Mouse (Mus musculus): ENCODE measurements around the gene Adam12. TPM values are rescaled to one million over a fixed set of nuclear protein-coding genes. Genes with fewer than 3 reads are reported as not detected.

Adam12 gene
- polyA plus RNA-seq, 1 experiment from 2014 or later: 1.2 TPM

GRCm38 (mm10) chr7:134031787-134032186 lies 200.2 kb downstream of the Adam12 start:
- ATAC-seq (ENCODE audit: insufficient read depth): no peak; the same call in 1 of the 2 replicates
- Histone ChIP-seq H3K4me1 (replicated peaks) (peaks cover 6% of the 10 kb centered on the region; the same call in 1 of the 2 replicates), H3K9ac (no peak overlapping the region), H3K27ac (replicated peaks) (no peak overlapping the region), H3K4me2 (no peak overlapping the region), H3K4me3 (replicated peaks) (no peak overlapping the region), H3K9me3 (replicated peaks) (no peaks in the 10 kb centered on the region), H3K36me3 (replicated peaks) (no peaks in the 10 kb centered on the region), H3K27me3 (no peaks in the 10 kb centered on the region)
- 58% methylated on average over 6 of the region's 6 CpGs for WGBS (ENCODE audit: insufficient replicate concordance)

- Histone ChIP-seq H3K9ac (no peak overlapping the region), H3K4me1 (replicated peaks) (peaks cover 6% of the 10 kb centered on the region; the same call in 1 of the 2 replicates), H3K4me2 (no peak overlapping the region), H3K4me3 (replicated peaks) (no peak overlapping the region), H3K27me3 (no peaks in the 10 kb centered on the region), H3K27ac (replicated peaks) (no peak overlapping the region), H3K9me3 (replicated peaks) (no peaks in the 10 kb centered on the region), H3K36me3 (replicated peaks) (no peaks in the 10 kb centered on the region)
- 52% methylated on average over 2 of the region's 2 CpGs for WGBS (ENCODE audit: insufficient replicate concordance)
- no peak for ATAC-seq (ENCODE audit: insufficient read depth)
Measured at GRCm38 (mm10) chr7:134031256-134031655, 200.7 kb downstream of the Adam12 start.

GRCm38 (mm10) chr7:134028281-134028830 lies 203.6 kb downstream of the Adam12 start:
- ATAC-seq (ENCODE audit: insufficient read depth): no peak
- H3K4me1 ChIP-seq (replicated peaks): peaks cover 6% of the 10 kb centered on the region; the same call in 1 of the 2 replicates
- no peaks in the 10 kb centered on the region for H3K36me3 ChIP-seq (replicated peaks)
- no peak overlapping the region for H3K9ac ChIP-seq
- no peaks in the 10 kb centered on the region for H3K27me3 ChIP-seq
- no peak overlapping the region for H3K27ac ChIP-seq (replicated peaks)
- H3K4me3 ChIP-seq (replicated peaks): no peak overlapping the region
- no peaks in the 10 kb centered on the region for H3K9me3 ChIP-seq (replicated peaks)
- H3K4me2 ChIP-seq: no peak overlapping the region
- 58% methylated on average over 7 of the region's 7 CpGs for WGBS (ENCODE audit: insufficient replicate concordance)

- H3K4me3 ChIP-seq (replicated peaks): no peak overlapping the region
- WGBS (ENCODE audit: insufficient replicate concordance): 41% methylated on average over 5 of the region's 5 CpGs
- no peaks in the 10 kb centered on the region for H3K36me3 ChIP-seq (replicated peaks)
- peaks cover 2% of the 10 kb centered on the region; the same call in 1 of the 2 replicates for H3K4me1 ChIP-seq (replicated peaks)
- no peak overlapping the region for H3K27ac ChIP-seq (replicated peaks)
- H3K9ac ChIP-seq: no peak overlapping the region
- H3K27me3 ChIP-seq: no peaks in the 10 kb centered on the region
- no peak for ATAC-seq (ENCODE audit: insufficient read depth)
- H3K9me3 ChIP-seq (replicated peaks): no peaks in the 10 kb centered on the region
- H3K4me2 ChIP-seq: no peak overlapping the region
Measured at GRCm38 (mm10) chr7:134027020-134027415, 204.9 kb downstream of the Adam12 start.

GRCm38 (mm10) chr7:134026200-134027019 lies 205.5 kb downstream of the Adam12 start:
- H3K9ac ChIP-seq: no peak overlapping the region
- WGBS (ENCODE audit: insufficient replicate concordance): 51% methylated on average over 16 of the region's 16 CpGs

GRCm38 (mm10) chr7:134022157-134022885 lies 209.6 kb downstream of the Adam12 start:
- Histone ChIP-seq H3K4me2 (no peak overlapping the region), H3K9ac (no peak overlapping the region), H3K9me3 (replicated peaks) (no peaks in the 10 kb centered on the region), H3K4me1 (replicated peaks) (no peaks in the 10 kb centered on the region), H3K36me3 (replicated peaks) (no peaks in the 10 kb centered on the region), H3K27me3 (no peaks in the 10 kb centered on the region), H3K4me3 (replicated peaks) (no peak overlapping the region), H3K27ac (replicated peaks) (peak overlapping the region; percentile 41; the same call in 1 of the 2 replicates)
- 36% methylated on average over 2 of the region's 2 CpGs for WGBS (ENCODE audit: insufficient replicate concordance)
- ATAC-seq (ENCODE audit: insufficient read depth): peak; percentile 66

More at GRCm38 (mm10) chr7:134026200-134027019, 205.5 kb downstream of the Adam12 start:
- Histone ChIP-seq H3K27me3 (no peaks in the 10 kb centered on the region), H3K4me1 (replicated peaks) (no peaks in the 10 kb centered on the region), H3K27ac (replicated peaks) (no peak overlapping the region), H3K36me3 (replicated peaks) (no peaks in the 10 kb centered on the region), H3K4me3 (replicated peaks) (no peak overlapping the region), H3K4me2 (no peak overlapping the region), H3K9me3 (replicated peaks) (no peaks in the 10 kb centered on the region)
- no peak for ATAC-seq (ENCODE audit: insufficient read depth)

- Histone ChIP-seq H3K4me2 (no peak overlapping the region), H3K27me3 (no peaks in the 10 kb centered on the region), H3K27ac (replicated peaks) (no peak overlapping the region), H3K36me3 (replicated peaks) (no peaks in the 10 kb centered on the region), H3K4me1 (replicated peaks) (no peaks in the 10 kb centered on the region), H3K4me3 (replicated peaks) (no peak overlapping the region), H3K9me3 (replicated peaks) (no peaks in the 10 kb centered on the region), H3K9ac (no peak overlapping the region)
- 46% methylated on average over 4 of the region's 4 CpGs for WGBS (ENCODE audit: insufficient replicate concordance)
- ATAC-seq (ENCODE audit: insufficient read depth): no peak
Measured at GRCm38 (mm10) chr7:134015226-134015625, 216.7 kb downstream of the Adam12 start.

GRCm38 (mm10) chr7:134014733-134015132 lies 217.2 kb downstream of the Adam12 start:
- H3K4me2 ChIP-seq: no peak overlapping the region
- no peaks in the 10 kb centered on the region for H3K9me3 ChIP-seq (replicated peaks)
- no peaks in the 10 kb centered on the region for H3K36me3 ChIP-seq (replicated peaks)
- no peak overlapping the region for H3K27ac ChIP-seq (replicated peaks)
- no peak overlapping the region for H3K9ac ChIP-seq
- 51% methylated on average over 7 of the region's 7 CpGs for WGBS (ENCODE audit: insufficient replicate concordance)
- no peak overlapping the region for H3K4me3 ChIP-seq (replicated peaks)
- H3K27me3 ChIP-seq: no peaks in the 10 kb centered on the region
- H3K4me1 ChIP-seq (replicated peaks): no peaks in the 10 kb centered on the region
- no peak for ATAC-seq (ENCODE audit: insufficient read depth)

- H3K4me2 ChIP-seq: no peak overlapping the region
Measured at GRCm38 (mm10) chr7:134009157-134009556, 222.8 kb downstream of the Adam12 start.

GRCm38 (mm10) chr7:134007942-134008361 lies 224.0 kb downstream of the Adam12 start:
- Histone ChIP-seq H3K9me3 (replicated peaks) (no peaks in the 10 kb centered on the region), H3K4me1 (replicated peaks) (no peaks in the 10 kb centered on the region), H3K27ac (replicated peaks) (no peak overlapping the region), H3K4me3 (replicated peaks) (no peak overlapping the region), H3K36me3 (replicated peaks) (no peaks in the 10 kb centered on the region), H3K27me3 (no peaks in the 10 kb centered on the region), H3K4me2 (no peak overlapping the region), H3K9ac (no peak overlapping the region)
- no peak for ATAC-seq (ENCODE audit: insufficient read depth)
- whole genome bisulfite sequencing (ENCODE audit: insufficient replicate concordance): 69% methylated on average over 3 of the region's 3 CpGs

More at GRCm38 (mm10) chr7:134009157-134009556, 222.8 kb downstream of the Adam12 start:
- 61% methylated on average over 5 of the region's 5 CpGs for WGBS (ENCODE audit: insufficient replicate concordance)
- Histone ChIP-seq H3K9ac (no peak overlapping the region), H3K27ac (replicated peaks) (no peak overlapping the region), H3K9me3 (replicated peaks) (no peaks in the 10 kb centered on the region), H3K36me3 (replicated peaks) (no peaks in the 10 kb centered on the region), H3K27me3 (no peaks in the 10 kb centered on the region), H3K4me1 (replicated peaks) (no peaks in the 10 kb centered on the region), H3K4me3 (replicated peaks) (no peak overlapping the region)
- ATAC-seq (ENCODE audit: insufficient read depth): no peak

GRCm38 (mm10) chr7:134001581-134001980 lies 230.4 kb downstream of the Adam12 start:
- Histone ChIP-seq H3K9ac (no peak overlapping the region), H3K9me3 (replicated peaks) (no peaks in the 10 kb centered on the region), H3K36me3 (replicated peaks) (no peaks in the 10 kb centered on the region), H3K4me2 (no peak overlapping the region), H3K27ac (replicated peaks) (no peak overlapping the region), H3K4me1 (replicated peaks) (no peaks in the 10 kb centered on the region), H3K27me3 (no peaks in the 10 kb centered on the region), H3K4me3 (replicated peaks) (no peak overlapping the region)
- ATAC-seq (ENCODE audit: insufficient read depth): no peak
- WGBS (ENCODE audit: insufficient replicate concordance): 71% methylated on average over 4 of the region's 4 CpGs
